Mouse (Mus musculus): ENCODE data around the gene Wdr62. TPM values are rescaled to one million over a fixed set of nuclear protein-coding genes. Genes with fewer than 3 reads are reported as not detected.
"Not testable (repeated sequence)": the region's sequence is repeated elsewhere in the genome, so short reads cannot be mapped to it uniquely, and the experiment has no call there.

Wdr62 gene
- polyA plus RNA-seq, 1 experiment from 2014 or later, result 11.4 TPM

GRCm38 (mm10) chr7:30211025-30211424 lies 69.2 kb downstream of the Wdr62 start:
- Histone ChIP-seq H3K9me3 (no peaks in the 10 kb centered on the region), H3K27ac (no peak overlapping the region), H3K4me3 (no peak overlapping the region), H3K27me3 (ENCODE audit: insufficient read depth, poor library complexity, severe bottlenecking) (no peaks in the 10 kb centered on the region), H3K4me1 (no peaks in the 10 kb centered on the region), H3K36me3 (no peaks in the 10 kb centered on the region)
- 27% methylated on average over 4 of the region's 4 CpGs for WGBS
- no peak for DNase-seq (ENCODE audit: low spot score)

GRCm38 (mm10) chr7:30206364-30206763 lies 73.9 kb downstream of the Wdr62 start:
- not testable (repeated sequence) for H3K4me3 ChIP-seq; H3K36me3 ChIP-seq; DNase-seq (ENCODE audit: low spot score); H3K9me3 ChIP-seq; H3K27ac ChIP-seq; H3K27me3 ChIP-seq (ENCODE audit: insufficient read depth, poor library complexity, severe bottlenecking)
- 55% methylated on average over 5 of the region's 5 CpGs for WGBS
- H3K4me1 ChIP-seq, result peaks cover 12% of the 10 kb centered on the region

GRCm38 (mm10) chr7:30205383-30205782 lies 74.8 kb downstream of the Wdr62 start:
- no peaks in the 10 kb centered on the region for H3K27me3 ChIP-seq (ENCODE audit: insufficient read depth, poor library complexity, severe bottlenecking)
- H3K27ac ChIP-seq, result no peak overlapping the region
- H3K4me1 ChIP-seq, result peaks cover 12% of the 10 kb centered on the region
- no peak overlapping the region for H3K4me3 ChIP-seq
- no peak for DNase-seq (ENCODE audit: low spot score)
- no peaks in the 10 kb centered on the region for H3K9me3 ChIP-seq
- no peaks in the 10 kb centered on the region for H3K36me3 ChIP-seq
- 2% methylated on average over 2 of the region's 2 CpGs for WGBS

GRCm38 (mm10) chr7:30204380-30204779 lies 75.8 kb downstream of the Wdr62 start:
- H3K36me3 ChIP-seq, result no peaks in the 10 kb centered on the region
- no peak overlapping the region for H3K27ac ChIP-seq
- WGBS, result 11% methylated on average over 8 of the region's 8 CpGs
- no peaks in the 10 kb centered on the region for H3K9me3 ChIP-seq
- peaks cover 12% of the 10 kb centered on the region for H3K4me1 ChIP-seq
- H3K4me3 ChIP-seq, result no peak overlapping the region; the same call in 1 of the 2 replicates
- no peak for DNase-seq (ENCODE audit: low spot score)
- no peaks in the 10 kb centered on the region for H3K27me3 ChIP-seq (ENCODE audit: insufficient read depth, poor library complexity, severe bottlenecking)

- Histone ChIP-seq H3K4me3 (no peak overlapping the region), H3K27me3 (ENCODE audit: insufficient read depth, poor library complexity, severe bottlenecking) (no peaks in the 10 kb centered on the region), H3K4me1 (peaks cover 17% of the 10 kb centered on the region), H3K27ac (no peak overlapping the region), H3K36me3 (no peaks in the 10 kb centered on the region), H3K9me3 (no peaks in the 10 kb centered on the region)
- 77% methylated on average over 11 of the region's 11 CpGs for WGBS
- no peak for DNase-seq (ENCODE audit: low spot score)
Measured at GRCm38 (mm10) chr7:30202895-30203690, 77.1 kb downstream of the Wdr62 start.

- H3K4me1 ChIP-seq, result peaks cover 33% of the 10 kb centered on the region
- DNase-seq (ENCODE audit: low spot score); H3K9me3 ChIP-seq; H3K27ac ChIP-seq; H3K27me3 ChIP-seq (ENCODE audit: insufficient read depth, poor library complexity, severe bottlenecking); H3K36me3 ChIP-seq; H3K4me3 ChIP-seq: not testable (repeated sequence)
- 86% methylated on average over 5 of the region's 5 CpGs for WGBS
Measured at GRCm38 (mm10) chr7:30200661-30201060, 79.6 kb downstream of the Wdr62 start.

- Histone ChIP-seq H3K36me3 (no peaks in the 10 kb centered on the region), H3K4me1 (peaks cover 38% of the 10 kb centered on the region), H3K27me3 (ENCODE audit: insufficient read depth, poor library complexity, severe bottlenecking) (no peaks in the 10 kb centered on the region), H3K4me3 (no peak overlapping the region), H3K27ac (no peak overlapping the region), H3K9me3 (no peaks in the 10 kb centered on the region)
- WGBS, result 79% methylated on average over 5 of the region's 5 CpGs
- no peak for DNase-seq (ENCODE audit: low spot score)
Measured at GRCm38 (mm10) chr7:30200200-30200599, 80.0 kb downstream of the Wdr62 start.

GRCm38 (mm10) chr7:30199498-30200139 lies 80.6 kb downstream of the Wdr62 start:
- no peaks in the 10 kb centered on the region for H3K27me3 ChIP-seq (ENCODE audit: insufficient read depth, poor library complexity, severe bottlenecking)
- H3K4me1 ChIP-seq, result peaks cover 36% of the 10 kb centered on the region
- H3K27ac ChIP-seq, result no peak overlapping the region
- 78% methylated on average over 18 of the region's 18 CpGs for WGBS
- no peaks in the 10 kb centered on the region for H3K9me3 ChIP-seq
- no peak for DNase-seq (ENCODE audit: low spot score)
- H3K4me3 ChIP-seq, result no peak overlapping the region
- no peaks in the 10 kb centered on the region for H3K36me3 ChIP-seq

GRCm38 (mm10) chr7:30198481-30198971 lies 81.7 kb downstream of the Wdr62 start, which contains the start of gene Capns1:
TSS of gene Capns1 (minus strand) at chr7:30198811.
- Histone ChIP-seq H3K4me1 (peaks cover 34% of the 10 kb centered on the region), H3K9me3 (no peaks in the 10 kb centered on the region), H3K27me3 (ENCODE audit: insufficient read depth, poor library complexity, severe bottlenecking) (no peaks in the 10 kb centered on the region), H3K4me3 (peak within 1 kb of the TSS; percentile 31), H3K27ac (peak within 1 kb of the TSS; percentile 52; the same call in 1 of the 2 replicates), H3K36me3 (no peaks in the 10 kb centered on the region)
- WGBS, result 11% methylated on average over 8 of the region's 8 CpGs
- peak; percentile 87 for DNase-seq (ENCODE audit: low spot score)

GRCm38 (mm10) chr7:30197592-30198129 lies 82.6 kb downstream of the Wdr62 start:
- Histone ChIP-seq H3K36me3 (peaks cover 2% of the 10 kb centered on the region; the same call in 1 of the 2 replicates), H3K27ac (0 out of 2 replicates have a peak overlapping the region, but pooled peaks have one; percentile 52), H3K4me3 (no peak overlapping the region; the same call in 1 of the 2 replicates), H3K27me3 (ENCODE audit: insufficient read depth, poor library complexity, severe bottlenecking) (no peaks in the 10 kb centered on the region), H3K4me1 (peaks cover 39% of the 10 kb centered on the region), H3K9me3 (no peaks in the 10 kb centered on the region)
- WGBS, result 58% methylated on average over 5 of the region's 5 CpGs
- DNase-seq (ENCODE audit: low spot score), result no peak

- Histone ChIP-seq H3K4me3 (no peak overlapping the region), H3K9me3 (no peaks in the 10 kb centered on the region), H3K36me3 (peaks cover 17% of the 10 kb centered on the region), H3K4me1 (peaks cover 40% of the 10 kb centered on the region), H3K27ac (no peak overlapping the region), H3K27me3 (ENCODE audit: insufficient read depth, poor library complexity, severe bottlenecking) (no peaks in the 10 kb centered on the region)
- DNase-seq (ENCODE audit: low spot score), result no peak
- 81% methylated on average over 6 of the region's 6 CpGs for WGBS
Measured at GRCm38 (mm10) chr7:30196171-30196570, 84.0 kb downstream of the Wdr62 start.

- H3K4me1 ChIP-seq, result peaks cover 40% of the 10 kb centered on the region
- H3K4me3 ChIP-seq, result peak overlapping the region; percentile 85; the same call in 1 of the 2 replicates
- no peaks in the 10 kb centered on the region for H3K9me3 ChIP-seq
- WGBS, result 70% methylated on average over 6 of the region's 6 CpGs
- H3K36me3 ChIP-seq, result peaks cover 24% of the 10 kb centered on the region
- no peaks in the 10 kb centered on the region for H3K27me3 ChIP-seq (ENCODE audit: insufficient read depth, poor library complexity, severe bottlenecking)
- H3K27ac ChIP-seq, result peak overlapping the region; percentile 90
- DNase-seq (ENCODE audit: low spot score), result no peak
Measured at GRCm38 (mm10) chr7:30195461-30195860, 84.8 kb downstream of the Wdr62 start.

- peak overlapping the region; percentile 85 for H3K4me3 ChIP-seq
- H3K27me3 ChIP-seq (ENCODE audit: insufficient read depth, poor library complexity, severe bottlenecking), result no peaks in the 10 kb centered on the region
- peaks cover 40% of the 10 kb centered on the region for H3K4me1 ChIP-seq
- under 1% methylated on average over 28 of the region's 28 CpGs for WGBS
- no peaks in the 10 kb centered on the region for H3K9me3 ChIP-seq
- DNase-seq (ENCODE audit: low spot score), result peak; percentile 99
- peaks cover 29% of the 10 kb centered on the region for H3K36me3 ChIP-seq
- H3K27ac ChIP-seq, result peak overlapping the region; percentile 90
Measured at GRCm38 (mm10) chr7:30194884-30195283, 85.3 kb downstream of the Wdr62 start.

All from heart, embryonic 10.5 days (tissue).